Mouse (Mus musculus): ENCODE data around the gene Palm.

The Palm gene

DNA sequence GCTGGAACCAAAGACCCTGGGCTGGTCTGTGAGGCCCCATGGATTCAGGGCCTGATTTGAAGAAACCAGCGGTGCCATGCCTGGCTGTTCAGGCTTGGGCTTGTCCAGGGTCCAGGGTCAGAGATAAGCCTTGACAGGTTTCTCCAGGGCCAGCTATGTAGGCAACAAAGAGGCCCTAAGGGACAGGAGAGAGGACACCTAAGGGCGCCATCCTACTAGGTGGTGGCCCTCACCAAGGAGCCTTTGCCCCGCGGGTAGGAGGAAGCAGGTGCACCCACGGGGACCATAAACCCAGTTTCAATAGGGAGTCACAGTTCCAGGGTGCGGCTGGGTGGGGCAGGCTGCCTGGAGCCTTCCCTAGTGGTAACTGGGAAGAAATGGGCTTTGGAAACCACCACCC is 29.6 kb downstream of the Palm start:
- no peak for DNase-seq (ENCODE audit: low read depth, low spot score)

DNA sequence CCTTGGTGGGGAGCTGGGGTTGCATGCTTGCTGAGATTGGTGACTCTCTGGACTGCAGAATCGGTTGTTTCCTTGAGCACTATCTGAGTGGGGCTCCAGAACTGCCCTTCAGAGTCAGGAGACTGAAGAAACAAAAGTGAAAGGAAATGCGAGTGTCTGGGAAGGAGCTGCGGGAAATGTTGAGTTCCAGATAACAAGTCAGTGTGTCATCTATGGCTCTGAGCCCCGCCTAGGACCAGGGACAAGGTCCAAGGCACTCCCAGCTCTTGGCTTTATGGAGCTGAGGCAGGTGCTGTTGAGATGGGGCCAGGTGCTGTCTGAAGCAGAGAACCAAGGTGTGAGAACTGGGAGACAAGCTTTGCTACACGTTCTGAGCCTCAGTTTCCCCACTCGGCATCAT is 31.0 kb downstream of the Palm start:
- no peak for DNase-seq (ENCODE audit: low read depth, low spot score)

DNA sequence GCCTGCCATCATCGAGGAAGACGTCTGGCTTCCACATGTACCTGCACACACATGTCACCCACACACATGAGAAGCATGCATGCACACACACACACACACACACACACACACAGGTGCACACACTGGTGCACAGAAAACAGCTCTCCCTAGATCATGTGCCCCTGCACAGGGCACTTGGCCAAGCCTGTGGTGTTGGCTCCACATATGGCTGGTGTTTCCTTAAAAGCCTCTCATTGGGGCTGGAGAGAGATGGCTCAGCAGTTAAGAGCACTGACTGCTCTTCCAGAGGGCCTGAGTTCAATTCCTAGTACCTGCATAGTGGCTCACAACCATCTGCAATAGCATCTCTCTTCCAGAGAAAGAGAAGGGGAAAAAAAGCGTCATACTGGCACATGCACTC is 38.2 kb downstream of the Palm start:
- no peak for DNase-seq (ENCODE audit: low read depth, low spot score)

DNA sequence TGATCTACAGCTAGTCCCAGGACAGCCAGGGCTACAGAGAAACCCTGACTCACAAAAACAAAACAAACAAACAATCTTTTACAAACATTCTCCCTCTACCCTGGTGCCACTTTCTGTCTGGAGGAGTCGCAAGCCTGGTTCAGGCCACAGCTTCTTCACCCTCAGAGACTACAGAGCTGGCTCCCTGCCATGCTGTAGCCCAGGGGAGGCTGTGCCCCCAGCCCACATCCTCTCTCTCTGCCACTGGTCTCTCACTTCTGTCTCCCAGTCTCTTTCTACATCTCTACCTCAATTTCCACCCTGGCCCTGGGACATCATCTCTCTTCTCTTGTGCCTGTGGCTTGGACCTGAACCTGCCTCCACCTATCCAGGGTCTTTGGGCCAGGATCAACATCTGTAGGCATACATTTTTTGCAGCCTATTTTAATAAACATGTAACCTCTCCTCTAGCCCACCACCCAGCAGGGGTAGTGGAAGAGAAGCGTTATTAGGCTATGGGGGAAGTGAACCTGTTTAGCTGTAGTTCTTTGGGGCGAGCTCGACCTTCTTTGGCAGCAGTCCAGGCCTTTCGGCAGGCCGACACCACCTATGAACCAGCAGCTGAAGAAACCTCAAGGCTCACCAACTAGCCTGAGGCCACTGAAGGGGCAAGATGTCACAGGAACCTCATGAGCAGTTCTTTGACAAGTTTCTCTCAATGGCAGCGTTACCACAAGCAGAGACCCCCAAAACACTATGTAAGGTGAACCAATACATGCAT is 38.8 kb downstream of the Palm start:
- peak; percentile 40 for DNase-seq (ENCODE audit: low read depth, low spot score)

DNA sequence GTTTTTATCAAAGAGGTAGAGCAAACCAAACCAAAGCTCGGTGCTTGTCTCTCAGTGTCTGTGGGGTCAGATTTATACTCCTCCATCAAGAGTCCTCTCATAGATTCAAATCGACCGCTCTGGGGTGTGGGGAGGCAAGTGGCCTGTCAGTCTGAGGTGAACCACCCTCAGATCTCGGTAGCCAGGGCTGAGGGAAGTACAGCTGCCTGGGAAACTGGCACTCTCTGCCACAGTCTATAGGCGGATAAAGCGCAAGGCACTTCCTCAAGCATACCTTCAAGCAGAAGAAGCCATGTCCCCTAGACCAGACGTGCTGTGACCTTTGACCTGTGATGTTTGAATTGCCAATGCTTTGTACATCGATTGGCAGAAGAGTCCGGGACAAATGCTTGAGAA is 39.4 kb downstream of the Palm start:
- no peak for DNase-seq (ENCODE audit: low read depth, low spot score)

DNA sequence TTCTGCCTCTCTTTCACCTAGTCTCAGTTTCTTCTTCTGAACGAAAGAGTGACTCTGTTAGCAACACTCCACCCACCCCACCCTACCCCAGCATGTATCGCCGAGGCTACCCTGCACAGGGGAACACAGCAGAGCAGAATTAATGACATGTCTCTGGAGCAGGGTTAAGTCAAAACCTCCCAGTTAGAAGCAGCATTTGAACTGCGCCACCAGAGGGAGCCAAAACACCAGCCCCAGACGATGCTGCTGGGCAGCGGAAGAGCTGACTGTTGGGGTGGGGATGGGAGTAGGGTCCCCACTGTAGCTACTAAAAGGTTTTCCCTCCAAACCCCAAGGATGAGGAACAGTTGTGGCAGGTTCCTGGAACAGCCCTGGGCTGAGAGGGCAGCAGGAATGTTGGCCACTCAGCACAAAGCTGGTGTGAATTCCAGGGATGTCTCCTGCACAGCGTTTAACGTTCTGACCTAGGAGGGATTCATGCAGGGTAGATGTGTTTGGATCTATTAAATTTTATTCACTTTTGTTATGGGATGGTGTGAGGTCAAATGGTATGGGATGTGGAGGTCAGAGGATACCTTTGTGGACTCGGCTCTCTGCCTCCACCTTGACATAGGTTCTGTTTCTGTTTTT is 41.5 kb downstream of the Palm start:
- DNase-seq (ENCODE audit: low read depth, low spot score), result peak; percentile 77

DNA sequence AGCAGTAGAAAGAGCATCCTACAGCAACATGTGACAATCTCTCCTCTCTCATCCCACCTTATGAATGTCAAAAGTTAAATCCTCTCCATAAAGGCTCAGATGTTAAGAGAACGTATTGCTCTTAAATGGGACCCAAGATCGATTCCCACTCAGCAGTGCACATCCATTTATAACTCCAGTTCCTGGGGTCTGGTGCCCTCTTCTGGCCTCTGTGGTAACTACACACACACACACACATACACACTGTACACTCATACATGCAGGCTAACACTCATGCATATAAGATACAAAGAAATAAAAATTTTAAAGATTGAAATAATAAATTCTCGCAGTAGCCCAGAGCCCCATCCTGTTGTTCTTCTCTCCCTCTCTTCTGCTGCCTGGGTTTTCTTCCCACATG is 43.5 kb downstream of the Palm start:
- DNase-seq (ENCODE audit: low read depth, low spot score), result no peak

DNA sequence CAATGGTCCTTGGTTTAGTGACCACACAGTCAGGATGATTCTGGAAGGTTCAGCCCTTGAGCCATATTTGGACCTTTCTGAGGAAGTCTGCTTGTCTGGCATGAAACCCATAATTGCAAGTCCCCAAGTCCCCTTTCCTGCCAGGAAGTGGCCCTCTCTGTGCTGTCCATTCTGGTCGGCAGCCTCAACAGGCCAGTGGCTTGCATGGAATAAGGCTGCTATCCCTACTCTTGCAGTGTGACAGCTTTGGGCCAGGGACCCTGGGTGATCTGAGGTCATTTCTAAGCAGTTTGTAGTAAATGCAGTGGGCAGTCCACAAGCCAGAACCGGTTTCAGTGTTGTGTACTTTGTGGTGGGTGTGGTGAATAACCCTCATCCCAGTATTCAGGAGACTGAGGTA is 44.8 kb downstream of the Palm start:
- DNase-seq (ENCODE audit: low read depth, low spot score), result no peak

DNA sequence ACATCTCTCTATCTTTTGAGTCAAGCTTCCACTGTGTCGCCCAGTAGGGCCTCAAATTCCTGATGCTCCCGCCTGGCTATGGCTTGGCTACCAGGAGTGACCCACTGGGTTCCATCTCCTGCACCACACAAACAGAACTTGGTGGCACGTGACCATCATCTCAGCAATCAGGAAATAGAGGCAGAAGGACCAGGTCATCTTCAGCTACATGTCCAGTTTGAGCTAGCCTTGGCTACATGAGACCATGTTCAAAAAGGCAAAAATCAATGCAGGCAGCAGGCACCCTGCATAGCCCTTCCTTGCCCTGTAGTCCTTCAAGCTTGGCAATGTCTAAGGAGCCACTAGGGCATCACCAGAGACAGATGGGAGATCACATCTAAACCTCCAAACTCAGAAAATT is 46.7 kb downstream of the Palm start:
- DNase-seq (ENCODE audit: low read depth, low spot score), result no peak

DNA sequence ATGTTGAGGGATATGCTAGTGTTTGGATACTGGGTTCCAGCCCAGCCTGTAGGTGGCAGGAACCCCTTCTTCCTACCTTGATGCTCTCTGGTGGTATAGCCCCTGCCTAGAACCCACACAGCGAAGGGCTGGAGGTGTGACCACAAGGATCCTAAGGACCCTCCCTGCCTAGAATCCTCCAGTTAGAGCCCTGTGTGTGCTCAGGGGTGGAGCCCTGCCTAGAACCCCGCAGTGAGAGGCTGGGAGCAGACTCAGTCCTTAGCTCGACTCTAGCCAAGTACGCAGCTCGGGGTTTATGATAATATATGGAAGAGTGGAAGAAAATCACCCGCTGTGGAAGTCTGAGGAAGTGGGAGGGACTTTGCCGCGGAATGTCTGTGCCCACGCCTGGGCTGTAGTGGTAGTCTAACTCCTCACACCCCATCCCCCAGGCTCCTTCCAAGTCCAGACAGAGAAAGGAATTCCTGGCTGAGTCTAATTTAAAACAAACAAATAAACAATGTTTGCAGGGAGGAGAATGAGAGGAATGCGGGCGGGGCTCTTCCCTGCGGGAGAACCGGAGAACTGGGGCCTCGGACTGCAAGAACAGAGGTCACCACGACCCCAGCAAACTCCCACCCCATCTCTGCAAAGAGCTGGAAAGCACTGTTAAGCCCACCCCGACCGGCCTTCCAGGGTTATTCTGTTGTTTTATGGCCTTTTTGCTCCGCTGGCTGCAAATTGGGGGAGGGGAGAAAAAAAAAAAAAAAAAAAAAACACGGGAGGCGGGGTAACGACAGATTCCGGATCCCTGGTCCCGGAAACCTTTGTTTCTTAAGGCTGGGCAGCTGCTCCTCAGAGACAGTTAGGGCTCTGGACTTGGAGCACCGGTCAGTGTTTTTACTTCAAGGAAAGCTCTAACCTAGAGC is 47.5 kb downstream of the Palm start:
- DNase-seq (ENCODE audit: low read depth, low spot score), result peak; percentile 19

DNA sequence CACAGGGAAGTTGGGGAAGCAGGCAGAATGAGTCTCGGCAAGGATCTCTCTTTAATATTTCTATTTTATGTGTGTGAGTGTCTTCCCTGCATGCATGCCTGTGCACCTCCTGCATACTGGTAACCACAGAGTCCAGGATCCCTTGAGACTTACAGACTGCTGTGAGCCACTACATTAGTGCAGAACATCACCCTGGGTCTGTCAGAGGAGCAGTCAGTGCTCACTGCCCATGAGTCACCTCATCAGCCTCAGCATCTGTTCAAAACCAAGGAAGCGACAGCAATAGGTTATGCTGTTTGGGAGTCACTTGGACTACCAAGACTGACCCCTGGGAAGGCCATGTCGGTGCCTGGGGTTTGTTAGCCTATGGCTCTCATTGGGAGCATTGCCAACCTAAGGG is 49.0 kb downstream of the Palm start:
- no peak for DNase-seq (ENCODE audit: low read depth, low spot score)

DNA sequence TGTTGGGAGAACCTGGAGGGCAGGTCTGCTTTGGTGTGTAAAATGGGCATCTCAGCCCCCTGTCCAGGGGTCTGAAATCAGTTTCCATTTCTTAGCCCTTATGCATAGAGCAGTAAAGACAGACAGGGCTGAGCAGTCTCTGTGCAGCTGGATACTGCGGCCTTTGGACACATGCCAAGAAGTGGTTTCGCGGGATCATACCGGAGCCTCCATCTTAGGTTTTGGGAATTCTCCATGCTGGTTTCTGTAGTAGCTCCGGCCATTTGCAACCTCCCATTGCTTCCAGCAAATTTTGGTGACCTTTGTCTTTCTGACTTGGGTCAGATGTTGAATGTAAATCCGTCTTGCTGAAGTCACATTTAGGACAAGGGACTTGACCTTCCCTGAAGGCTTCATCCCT is 50.1 kb downstream of the Palm start:
- DNase-seq (ENCODE audit: low read depth, low spot score), result no peak

DNA sequence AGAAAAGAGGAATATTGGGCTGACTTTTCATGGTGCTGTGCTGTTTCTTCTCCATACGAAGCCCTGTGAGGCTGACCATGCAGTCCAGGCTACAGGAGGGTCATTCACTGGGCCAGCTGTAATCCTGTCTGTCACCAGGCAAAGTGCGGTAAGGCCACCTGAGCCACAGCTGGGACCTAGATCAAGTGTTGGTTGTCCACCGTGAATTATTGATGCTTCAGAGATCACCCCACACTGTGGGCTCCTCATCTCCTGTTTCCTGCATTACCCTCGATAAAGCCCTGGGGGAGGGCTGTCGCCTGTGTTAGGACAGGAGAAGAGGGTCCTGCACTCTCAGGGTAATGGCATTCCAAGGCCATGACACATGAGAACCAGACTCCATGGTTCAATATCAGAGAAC is 53.2 kb downstream of the Palm start:
- DNase-seq (ENCODE audit: low read depth, low spot score), result no peak

DNA sequence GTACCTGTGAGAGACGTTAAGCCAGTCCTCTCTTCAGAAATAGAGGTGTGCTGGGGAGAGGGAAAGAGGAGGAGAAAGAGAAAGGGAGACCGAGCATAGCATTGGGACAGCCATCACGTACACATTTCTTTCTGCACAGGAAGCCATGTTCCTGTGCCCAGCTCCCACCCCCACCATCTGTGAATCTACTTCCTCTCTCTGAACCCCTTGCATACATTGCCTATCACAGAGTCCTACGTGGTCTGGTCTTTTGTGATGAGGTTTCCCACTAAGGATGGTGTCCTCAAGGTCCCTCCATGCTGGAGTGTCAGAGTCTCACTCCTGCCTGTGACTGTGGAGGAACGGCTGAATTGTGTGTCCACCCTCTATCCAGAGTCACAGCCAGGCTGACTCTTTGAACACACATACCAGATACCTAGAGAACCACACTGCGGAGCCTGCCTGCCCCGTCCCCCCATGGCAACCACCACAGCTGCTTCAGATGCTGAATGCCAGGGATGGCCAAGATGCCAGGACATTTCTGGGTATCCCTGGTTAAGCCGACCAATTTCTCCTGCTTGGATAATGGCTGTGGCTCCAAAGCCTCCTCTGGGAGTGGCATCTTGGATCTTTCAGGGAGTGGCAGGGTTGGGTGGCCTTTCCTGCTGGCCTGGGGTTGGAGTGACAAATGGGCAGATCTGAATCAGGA is 56.7 kb downstream of the Palm start:
- DNase-seq (ENCODE audit: low read depth, low spot score), result peak; percentile 52

DNA sequence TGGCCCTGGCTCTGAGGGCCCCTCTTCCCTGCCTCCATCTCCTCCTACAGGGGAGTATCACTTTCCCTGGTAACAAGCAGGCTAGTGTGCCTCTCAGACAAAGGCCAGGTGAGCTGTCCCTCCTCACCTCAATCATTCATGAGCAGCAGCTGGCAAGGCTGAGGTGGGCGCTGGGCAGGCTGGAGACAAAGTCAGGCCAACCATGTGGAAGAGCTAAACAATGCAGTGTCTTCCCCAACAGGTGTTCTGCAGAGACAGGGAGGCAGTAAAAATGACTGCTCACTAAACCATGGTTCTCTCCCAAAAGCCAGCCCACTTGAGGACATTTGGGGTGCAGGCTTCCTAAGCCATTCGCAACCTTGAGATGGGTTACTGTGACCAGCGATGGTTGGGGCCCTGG is 58.3 kb downstream of the Palm start:
- DNase-seq (ENCODE audit: low read depth, low spot score), result no peak

DNA sequence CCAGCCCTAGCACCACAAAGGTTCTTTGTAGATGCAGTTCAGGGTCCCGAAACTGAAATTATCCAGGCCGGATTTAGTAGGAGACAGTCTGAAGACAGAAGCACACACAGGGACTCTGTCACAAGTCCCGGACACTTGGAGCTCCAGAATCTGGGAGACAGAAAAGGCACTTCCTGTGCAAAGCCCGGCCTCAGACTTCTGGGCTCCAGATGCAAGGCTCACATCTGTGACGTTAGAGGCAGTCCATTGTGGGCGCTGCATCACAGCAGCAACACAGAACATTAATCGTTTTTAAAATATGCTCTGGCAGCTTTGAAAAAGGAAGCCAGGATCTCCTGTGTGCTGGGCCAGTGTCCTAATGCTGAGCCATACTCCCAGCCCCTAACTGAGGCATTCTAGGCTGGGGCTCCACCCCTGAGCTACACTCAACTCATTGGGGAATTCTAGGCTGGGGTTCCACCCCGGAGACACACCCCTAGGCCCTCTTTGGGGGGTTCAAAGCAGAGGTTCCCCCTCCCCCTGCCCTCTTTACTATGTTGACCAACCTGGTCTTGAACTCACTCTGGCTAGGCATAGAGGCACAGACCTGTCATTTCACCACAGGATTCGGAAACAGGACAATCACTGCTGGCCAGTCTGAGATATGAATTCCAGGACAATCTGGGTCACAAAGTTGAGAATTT is 58.9 kb downstream of the Palm start:
- peak; percentile 46 for DNase-seq (ENCODE audit: low read depth, low spot score)

DNA sequence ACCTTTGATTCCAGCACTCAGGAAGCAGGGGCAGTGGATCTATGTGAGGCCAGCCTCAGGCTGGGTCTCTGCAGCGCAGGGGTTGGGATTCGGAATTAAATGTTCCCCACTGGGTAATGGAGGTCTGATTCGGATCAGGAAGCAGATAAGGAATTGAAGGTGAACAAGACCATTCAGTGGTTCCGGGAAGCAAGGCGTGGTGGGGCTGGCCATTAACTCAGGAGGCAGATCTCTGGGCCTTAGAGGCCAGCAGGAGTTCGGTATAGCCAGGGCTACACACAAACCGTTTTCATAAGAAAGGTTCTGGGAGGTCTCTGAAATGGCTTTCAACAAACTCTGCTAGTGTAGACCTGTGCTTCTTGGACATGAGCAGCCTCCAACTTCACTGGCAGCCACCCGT is 59.5 kb downstream of the Palm start:
- no peak for DNase-seq (ENCODE audit: low read depth, low spot score)

DNA sequence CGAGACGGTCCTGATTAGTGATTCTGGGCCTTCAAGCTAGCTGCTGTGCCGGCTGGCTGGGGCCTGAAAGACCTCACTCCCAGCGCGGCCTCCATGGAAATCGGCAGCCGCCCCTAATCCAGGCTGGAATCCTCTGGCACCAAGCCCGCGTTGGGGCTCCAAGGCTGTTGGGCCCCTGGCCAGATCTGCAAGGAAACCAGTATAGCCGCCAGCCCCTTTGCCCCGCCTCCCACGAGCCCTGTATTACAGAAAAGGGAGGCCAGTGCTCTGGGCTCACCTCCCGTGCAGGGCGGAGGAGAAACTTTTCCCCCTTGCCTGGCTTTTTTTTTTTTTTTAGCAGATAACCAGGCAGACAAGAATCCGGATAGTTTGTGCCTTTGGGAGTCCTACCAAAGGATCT is 60.0 kb downstream of the Palm start:
- peak; percentile 68 for DNase-seq (ENCODE audit: low read depth, low spot score)

DNA sequence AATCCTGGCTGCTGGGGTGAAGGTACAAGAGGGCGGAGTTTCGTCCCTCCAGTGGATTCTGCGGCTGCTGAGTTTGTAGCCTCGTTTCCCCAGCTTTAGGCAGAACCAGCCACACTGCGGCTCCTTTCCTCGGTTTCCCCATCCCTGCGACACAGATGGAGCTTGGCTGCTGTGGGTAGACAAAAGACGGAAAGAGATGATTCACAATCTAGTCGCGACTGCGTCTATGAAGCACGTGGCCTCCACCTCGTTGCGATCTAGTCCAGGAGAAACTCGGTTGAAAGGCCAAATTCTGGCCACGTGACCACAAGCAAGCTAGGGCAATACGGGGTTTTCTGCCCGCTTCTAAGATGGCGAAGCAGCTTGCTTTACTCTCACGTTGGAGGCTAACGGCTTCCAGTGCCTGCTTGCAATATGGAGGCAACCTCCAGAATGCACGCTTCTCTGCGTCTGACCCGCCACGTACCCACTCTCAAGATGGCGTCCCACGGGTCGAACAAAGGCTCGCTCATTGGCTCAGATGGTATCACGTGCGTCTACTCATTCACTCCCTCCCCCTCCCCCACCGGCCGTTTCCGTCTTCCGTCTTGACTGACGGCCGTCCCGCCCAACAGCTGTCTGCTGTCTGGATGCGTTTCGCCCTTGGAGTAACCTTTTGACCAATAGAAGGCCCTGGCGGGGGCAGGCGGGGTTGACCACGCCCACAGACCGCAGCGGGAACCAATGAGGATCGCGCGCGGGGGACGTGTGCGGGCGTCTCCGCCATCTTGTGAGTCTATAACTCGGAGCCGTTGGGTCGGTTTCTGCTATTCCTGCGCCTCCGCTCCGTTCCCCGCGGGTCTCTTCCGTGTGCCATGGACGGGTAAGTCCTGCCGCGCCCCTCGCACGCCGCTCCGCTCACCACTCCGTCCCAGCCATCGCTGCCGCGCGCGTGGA is 60.8 kb downstream of the Palm start, which contains the start of gene Ptbp1:
Ptbp1 (plus strand) TSS at position 568 of the 936 bp plus-strand sequence.
- peak; percentile 100 for DNase-seq (ENCODE audit: low read depth, low spot score)

All from CD4-positive helper T cell, adult 2 months (primary cell).